Mouse (Mus musculus) brain, embryonic 18.5 days (tissue): Measurements from ENCODE around the gene Ptpn23.
"Not testable (repeated sequence)": the region's sequence is repeated elsewhere in the genome, so short reads cannot be mapped to it uniquely, and the experiment has no call there.

Source experiments
- DNase-seq: peaks from one replicate; pipeline ENCODE4 v3.0.0-alpha.2; 2012; ENCODE audit warnings: low read depth, low spot score

Ptpn23 gene

DNA sequence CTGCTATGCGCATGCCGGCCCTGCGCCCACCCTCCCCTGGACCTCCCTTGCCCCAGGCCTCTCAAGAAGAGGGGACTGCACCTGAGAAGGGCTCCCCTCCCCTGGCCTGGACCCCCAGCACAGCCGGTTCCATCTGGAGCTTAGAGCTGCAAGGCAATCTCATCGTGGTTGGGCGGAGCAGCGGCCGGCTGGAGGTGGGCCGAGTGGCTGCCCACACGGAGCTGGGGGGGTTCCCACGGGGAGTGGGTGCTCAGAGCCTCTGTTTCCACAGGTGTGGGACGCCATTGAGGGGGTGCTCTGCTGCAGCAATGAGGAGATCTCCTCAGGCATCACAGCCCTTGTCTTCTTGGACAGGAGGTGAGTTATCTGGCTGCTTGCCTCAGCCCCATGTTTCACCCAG lies 26.7 kb downstream of the Ptpn23 start:
- no peak for DNase-seq

- DNase-seq: no peak
Observed at GRCm38 (mm10) chr9:110380662-110381061, 27.4 kb downstream of the Ptpn23 start.

- DNase-seq: no peak
Observed at GRCm38 (mm10) chr9:110379361-110379760, 28.7 kb downstream of the Ptpn23 start.

DNA sequence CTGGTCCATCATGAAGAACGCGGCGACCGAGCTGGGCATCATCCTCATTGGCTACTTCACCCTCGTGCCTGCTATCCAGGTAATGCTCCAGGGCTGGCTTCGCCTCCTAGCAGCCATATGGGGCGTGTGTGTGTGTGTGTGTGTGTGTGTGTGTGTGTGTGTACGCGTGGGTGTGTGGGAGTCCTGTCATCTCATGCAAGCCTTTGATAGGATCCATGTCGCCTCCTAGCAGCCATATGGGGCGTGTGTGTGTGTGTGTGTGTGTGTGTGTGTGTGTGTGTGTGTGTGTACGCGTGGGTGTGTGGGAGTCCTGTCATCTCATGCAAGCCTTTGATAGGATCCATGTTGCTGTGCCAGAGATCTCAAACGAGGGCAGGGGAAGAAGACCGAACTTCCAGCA lies 30.4 kb downstream of the Ptpn23 start:
- DNase-seq: not testable (repeated sequence)

- DNase-seq: no peak
Observed at GRCm38 (mm10) chr9:110375668-110376067, 32.3 kb downstream of the Ptpn23 start.

- no peak for DNase-seq
Observed at GRCm38 (mm10) chr9:110373871-110374270, 34.1 kb downstream of the Ptpn23 start.

DNA sequence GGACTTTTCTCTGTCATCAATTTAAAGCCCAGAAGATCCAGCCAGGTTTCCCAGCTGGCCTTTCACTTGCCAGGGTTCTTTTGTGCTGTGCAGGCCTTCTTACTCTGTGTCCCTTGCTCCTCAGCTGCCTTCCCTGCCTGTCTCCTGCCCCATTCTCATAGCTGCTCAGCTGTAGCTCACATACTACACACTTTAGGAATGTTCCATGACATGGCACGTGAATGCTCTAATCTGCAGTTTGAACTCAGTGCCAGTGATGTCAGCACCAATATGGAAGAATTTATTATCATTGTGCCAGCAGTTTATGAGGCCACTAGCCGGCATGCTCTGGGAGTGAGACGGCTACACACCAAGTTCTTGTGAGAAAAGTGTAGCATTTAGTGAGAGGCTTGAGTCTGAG lies 38.2 kb downstream of the Ptpn23 start:
- DNase-seq: no peak

DNA sequence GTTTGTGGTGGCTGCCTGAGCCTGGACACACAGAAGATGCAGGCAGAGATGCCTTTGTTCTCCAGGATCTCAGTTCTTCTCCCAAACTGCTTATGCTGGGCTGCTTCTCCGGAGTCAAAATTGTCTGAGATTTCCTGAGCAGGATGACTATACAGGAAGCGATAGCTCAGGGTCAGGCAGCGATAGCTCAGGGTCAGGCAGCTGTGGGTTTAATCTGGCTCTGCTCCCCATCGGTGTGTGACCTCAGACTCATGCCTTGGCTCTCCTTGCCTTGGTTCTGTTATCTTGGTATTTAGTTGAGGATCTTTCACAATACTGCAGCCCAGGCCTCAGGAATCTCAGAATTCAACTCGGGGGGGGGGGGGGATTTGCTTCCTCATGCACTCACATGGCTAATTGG lies 41.3 kb downstream of the Ptpn23 start:
- no peak for DNase-seq

GRCm38 (mm10) chr9:110362337-110362736 lies 45.7 kb downstream of the Ptpn23 start:
- DNase-seq: no peak

DNA sequence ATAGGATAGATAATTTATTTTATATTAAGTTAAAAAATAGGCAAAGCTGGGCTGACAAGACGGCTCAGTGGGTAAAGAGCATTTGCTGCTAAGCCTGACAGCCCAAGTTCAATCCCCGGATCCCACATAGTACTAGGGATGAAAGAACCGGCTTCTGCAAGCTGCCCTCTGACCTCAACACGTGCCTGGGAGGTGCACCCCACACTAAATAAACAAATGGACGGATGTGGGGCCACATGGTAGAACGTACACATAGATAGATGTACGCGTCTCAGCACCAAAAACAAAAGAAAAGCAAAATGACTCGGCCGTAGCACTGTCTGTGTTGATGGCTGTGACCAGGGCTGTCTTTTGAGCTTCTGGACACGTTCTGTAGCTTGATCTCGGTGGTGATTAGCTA lies 46.7 kb downstream of the Ptpn23 start:
- DNase-seq: no peak

DNA sequence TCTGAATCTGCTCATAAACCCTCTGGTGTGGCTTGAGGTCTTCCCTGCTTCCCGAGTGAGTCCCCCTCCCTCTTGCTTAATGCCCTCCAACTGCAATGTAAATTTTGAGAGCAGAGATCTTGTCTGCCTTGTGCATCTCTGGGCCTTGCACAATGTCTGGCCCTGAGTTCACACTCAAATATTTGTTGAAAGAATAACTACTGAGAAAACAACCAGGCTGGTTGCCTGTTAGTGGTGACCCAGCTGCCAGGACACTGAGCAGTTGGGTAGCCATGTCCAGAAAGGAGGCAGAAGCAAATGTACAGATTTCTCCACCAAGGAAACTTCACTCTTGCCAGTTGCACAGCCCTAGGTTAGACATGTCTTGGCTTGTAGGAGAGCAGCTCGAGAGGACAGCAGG lies 49.7 kb downstream of the Ptpn23 start:
- no peak for DNase-seq

DNA sequence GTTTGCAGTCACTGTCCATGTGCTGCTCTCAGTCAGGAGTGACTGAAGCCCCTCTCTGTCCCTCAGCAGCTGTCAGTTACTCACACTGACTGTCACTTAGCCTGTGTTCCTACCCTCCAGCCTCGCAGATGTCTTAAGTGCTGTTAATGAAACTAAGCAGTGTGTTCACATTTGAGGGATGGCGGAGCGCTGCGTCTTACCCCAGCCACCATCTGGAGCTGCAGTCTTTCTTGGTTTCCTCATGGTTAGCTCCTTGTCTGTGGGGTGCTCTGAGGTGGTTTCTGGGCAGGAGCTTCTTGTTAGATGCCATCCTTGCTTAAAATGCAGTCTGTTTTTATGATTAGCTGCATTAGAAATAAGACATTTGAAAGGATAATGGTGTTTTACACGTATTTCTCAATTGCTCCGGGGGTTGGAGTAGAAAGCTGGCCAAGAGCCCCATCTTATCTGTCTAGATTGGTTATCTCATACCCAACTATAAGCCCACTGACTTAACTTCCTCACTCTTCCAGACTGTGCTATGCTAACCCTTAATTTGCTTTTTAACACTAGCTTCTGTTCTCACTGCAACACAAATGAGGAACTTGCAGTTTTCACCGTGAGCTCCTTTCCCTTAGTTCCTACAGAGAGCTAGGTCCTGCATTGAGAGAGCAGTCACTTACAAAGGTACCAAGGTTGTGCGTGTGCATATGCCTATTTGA lies 55.9 kb downstream of the Ptpn23 start:
- no peak for DNase-seq

GRCm38 (mm10) chr9:110351350-110351749 lies 56.7 kb downstream of the Ptpn23 start:
- no peak for DNase-seq

- no peak for DNase-seq
Observed at GRCm38 (mm10) chr9:110350612-110351011, 57.4 kb downstream of the Ptpn23 start.

- no peak for DNase-seq
Observed at GRCm38 (mm10) chr9:110350188-110350587, 57.8 kb downstream of the Ptpn23 start.

DNA sequence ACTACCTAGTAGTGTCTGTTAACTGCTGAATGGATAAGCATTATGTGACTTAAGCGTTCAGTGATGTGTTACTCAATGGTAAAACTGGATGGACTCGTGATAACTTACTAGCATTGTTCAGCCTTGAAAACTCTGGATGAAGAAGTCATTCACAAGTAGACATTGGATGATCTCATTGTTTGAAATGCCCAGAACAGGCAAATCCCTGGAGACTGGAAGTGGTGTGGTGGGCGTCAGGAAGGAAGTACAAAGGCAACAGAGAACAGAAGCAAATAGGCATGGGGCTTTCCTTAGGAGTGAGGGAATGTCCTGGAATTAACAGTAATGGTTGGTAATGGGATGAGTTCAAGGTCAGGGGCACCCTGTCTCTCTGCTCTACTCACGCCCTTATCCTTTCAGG lies 59.1 kb downstream of the Ptpn23 start:
- no peak for DNase-seq

- DNase-seq: no peak
Observed at GRCm38 (mm10) chr9:110345057-110345739, 62.8 kb downstream of the Ptpn23 start.

DNA sequence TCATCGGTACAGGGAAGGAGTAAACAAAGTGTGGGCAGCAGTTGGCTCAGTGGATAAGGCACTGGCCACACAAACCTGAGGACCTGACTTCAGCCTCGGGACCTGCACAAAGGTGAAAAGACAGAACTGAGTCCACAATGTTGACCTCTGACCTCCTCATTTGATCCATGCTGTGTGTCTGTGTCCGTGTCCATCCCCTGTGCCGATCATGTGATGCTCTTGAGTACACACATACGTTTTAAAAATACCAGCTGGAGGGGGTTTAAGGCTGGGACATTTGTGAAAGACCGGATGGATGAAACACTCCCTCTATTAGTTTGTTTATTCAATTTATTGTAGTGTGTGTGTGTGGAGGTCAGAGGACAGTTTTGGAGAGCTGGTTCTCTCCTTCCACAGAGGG lies 64.2 kb downstream of the Ptpn23 start:
- no peak for DNase-seq

DNA sequence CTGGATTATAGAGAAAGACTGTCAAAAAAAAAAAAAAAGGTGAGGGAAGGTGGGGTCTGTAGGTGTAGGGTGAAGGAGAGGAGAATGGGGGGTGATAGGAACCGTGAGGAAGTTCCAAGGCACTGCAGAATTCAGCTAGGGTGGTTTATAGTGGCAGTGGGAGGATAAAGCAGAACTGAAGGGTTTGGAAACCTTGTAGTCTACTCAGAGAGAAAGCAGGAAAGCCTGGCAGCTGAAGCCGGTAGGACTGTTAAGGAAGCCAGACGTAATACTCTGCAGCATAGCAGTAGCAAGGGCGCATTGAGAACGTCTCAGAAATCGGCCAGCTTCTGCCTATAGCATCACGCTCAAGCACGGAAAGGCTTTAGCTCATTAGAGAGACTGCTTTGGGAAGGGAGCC lies 66.0 kb downstream of the Ptpn23 start:
- DNase-seq: no peak

DNA sequence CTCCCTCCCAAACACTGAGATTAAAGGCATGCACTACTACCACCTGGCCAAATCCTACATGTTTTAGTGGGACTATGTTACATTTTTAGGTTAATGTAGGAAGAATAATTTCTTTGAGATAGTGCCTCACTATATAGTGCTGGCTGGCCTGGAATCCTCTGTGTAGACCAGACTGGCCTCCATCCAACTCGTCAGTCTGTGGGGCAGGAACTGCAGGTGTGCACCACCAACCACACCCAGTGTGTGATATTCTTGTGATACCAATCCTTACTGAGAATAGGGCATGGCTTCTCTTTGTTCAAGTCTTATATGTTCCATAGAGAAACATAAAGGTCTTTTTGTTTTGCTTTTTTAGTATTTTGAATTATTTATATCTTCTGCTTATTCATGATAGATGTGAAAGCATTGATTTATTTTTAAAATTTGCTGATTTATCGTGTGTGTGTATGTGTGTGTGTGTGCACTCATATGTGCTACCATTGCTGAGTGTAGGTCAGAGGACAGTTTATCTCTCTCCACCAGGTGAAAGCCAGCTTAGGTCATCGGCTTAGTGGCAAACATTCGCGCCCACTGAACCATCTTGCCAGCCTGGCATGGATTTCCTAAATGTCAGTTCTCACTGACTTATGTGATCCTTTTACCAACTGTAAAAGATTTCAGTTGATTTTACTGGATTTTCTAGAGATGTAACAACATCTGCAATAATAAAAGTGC lies 67.8 kb downstream of the Ptpn23 start:
- no peak for DNase-seq
